Mouse (Mus musculus): ENCODE results near the gene Ptprm. TPM values are rescaled to one million over a fixed set of nuclear protein-coding genes. Genes with fewer than 3 reads are reported as not detected.

The Ptprm gene
- polyA plus RNA-seq, 1 experiment from 2014 or later = 12.6 TPM

DNA sequence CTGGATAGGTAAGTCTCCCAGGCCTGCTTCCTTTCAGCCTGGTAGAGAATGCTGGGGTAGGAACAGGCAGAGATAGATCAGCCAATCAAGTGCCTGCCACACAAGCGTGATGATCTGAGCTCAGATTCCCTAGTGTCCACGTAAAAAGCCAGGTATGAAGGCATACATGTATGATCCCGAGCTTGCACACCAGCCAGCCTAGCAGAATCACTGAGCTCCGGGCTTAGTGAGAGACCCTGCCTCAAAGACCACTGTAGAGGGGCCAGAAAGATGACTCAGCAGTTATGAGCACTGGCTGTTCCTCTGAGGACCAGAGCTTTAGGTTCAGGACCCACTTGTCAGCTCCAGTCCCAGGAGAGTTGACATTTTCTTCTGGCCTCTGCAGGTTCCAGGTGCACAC lies 52.9 kb downstream of the Ptprm start:
- H3K27ac ChIP-seq = no peak overlapping the region
- WGBS = 86% methylated on average over 4 of the region's 4 CpGs
- no peaks in the 10 kb centered on the region for H3K36me3 ChIP-seq
- no peak overlapping the region for H3K4me3 ChIP-seq
- no peaks in the 10 kb centered on the region for H3K9me3 ChIP-seq
- peaks cover 14% of the 10 kb centered on the region for H3K4me1 ChIP-seq
- DNase-seq (ENCODE audit: low spot score) = no peak
- no peaks in the 10 kb centered on the region for H3K27me3 ChIP-seq (ENCODE audit: insufficient read depth, poor library complexity, severe bottlenecking)

GRCm38 (mm10) chr17:67298269-67298798 lies 55.9 kb downstream of the Ptprm start:
- Histone ChIP-seq H3K9me3 (no peaks in the 10 kb centered on the region), H3K36me3 (no peaks in the 10 kb centered on the region), H3K27ac (no peak overlapping the region), H3K4me1 (0 out of 2 replicates have a peak, but pooled peaks cover 6% of the 10 kb centered on the region), H3K4me3 (no peak overlapping the region), H3K27me3 (ENCODE audit: insufficient read depth, poor library complexity, severe bottlenecking) (no peaks in the 10 kb centered on the region)
- no peak for DNase-seq (ENCODE audit: low spot score)
- WGBS = 66% methylated on average over 9 of the region's 9 CpGs

DNA sequence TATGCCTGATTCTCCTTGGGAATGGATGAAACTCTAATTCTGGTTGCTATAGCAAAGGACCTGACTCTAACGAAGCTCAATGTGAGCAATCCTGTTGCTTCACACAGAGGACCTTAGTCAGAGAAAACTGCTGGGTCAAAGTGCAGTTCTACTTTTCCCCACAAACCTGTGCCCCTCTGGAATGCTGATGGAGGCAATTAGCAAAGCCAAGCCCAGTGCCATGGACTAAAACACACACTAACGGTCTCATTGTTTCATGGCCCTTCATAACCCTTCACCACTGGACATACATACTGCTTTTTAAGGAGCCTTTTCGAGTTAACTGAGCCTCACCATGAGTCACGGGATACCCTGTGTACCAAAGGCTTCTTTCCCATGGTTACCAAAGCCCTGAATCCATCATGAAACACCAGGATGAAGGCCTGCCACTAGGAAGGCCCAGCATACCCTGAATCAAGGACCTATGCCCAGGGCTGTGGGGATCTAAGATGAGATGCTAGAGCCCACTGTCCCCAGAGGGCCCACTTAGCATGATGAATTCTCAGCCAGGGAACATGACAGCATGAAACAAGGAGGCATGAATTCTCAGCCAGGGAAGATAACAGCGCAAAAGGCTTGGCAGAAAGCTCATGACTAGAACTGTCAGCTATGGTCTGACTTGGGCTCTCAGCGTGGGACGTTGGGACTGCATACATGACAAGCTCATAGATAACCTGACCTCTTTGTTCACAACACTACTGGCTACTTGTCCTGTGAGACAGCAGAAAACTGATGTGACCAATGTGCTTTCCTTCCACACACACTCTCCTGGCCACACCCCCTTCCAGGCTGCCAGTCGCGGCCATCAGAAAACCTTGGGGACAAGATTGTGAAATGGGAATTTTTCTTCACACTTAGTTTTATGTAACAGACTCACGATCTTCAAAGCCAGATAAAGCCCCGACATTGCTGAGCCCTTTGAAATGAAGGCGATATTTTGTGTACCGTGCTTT lies 57.4 kb downstream of the Ptprm start:
- Histone ChIP-seq H3K9me3 (no peaks in the 10 kb centered on the region), H3K36me3 (no peaks in the 10 kb centered on the region), H3K4me1 (0 out of 2 replicates have a peak, but pooled peaks cover 6% of the 10 kb centered on the region), H3K4me3 (no peak overlapping the region), H3K27me3 (ENCODE audit: insufficient read depth, poor library complexity, severe bottlenecking) (no peaks in the 10 kb centered on the region), H3K27ac (no peak overlapping the region)
- no peak for DNase-seq (ENCODE audit: low spot score)
- WGBS = 78% methylated on average over 13 of the region's 13 CpGs

- H3K9me3 ChIP-seq = no peaks in the 10 kb centered on the region
- H3K27me3 ChIP-seq (ENCODE audit: insufficient read depth, poor library complexity, severe bottlenecking) = no peaks in the 10 kb centered on the region; the same call in 1 of the 2 replicates
- 46% methylated on average over 16 of the region's 16 CpGs for WGBS
- H3K27ac ChIP-seq = no peak overlapping the region
- DNase-seq (ENCODE audit: low spot score) = no peak
- no peaks in the 10 kb centered on the region for H3K36me3 ChIP-seq
- H3K4me3 ChIP-seq = no peak overlapping the region
- peaks cover 14% of the 10 kb centered on the region for H3K4me1 ChIP-seq
These were observed 63.5 kb downstream of the Ptprm start for GRCm38 (mm10) chr17:67290662-67291240.

- 73% methylated on average over 3 of the region's 3 CpGs for WGBS
- Histone ChIP-seq H3K9me3 (no peaks in the 10 kb centered on the region), H3K4me1 (peaks cover 14% of the 10 kb centered on the region), H3K27me3 (ENCODE audit: insufficient read depth, poor library complexity, severe bottlenecking) (no peaks in the 10 kb centered on the region; the same call in 1 of the 2 replicates), H3K4me3 (no peak overlapping the region), H3K36me3 (no peaks in the 10 kb centered on the region), H3K27ac (no peak overlapping the region)
- DNase-seq (ENCODE audit: low spot score) = no peak
These were observed 66.8 kb downstream of the Ptprm start for GRCm38 (mm10) chr17:67287501-67287900.

DNA sequence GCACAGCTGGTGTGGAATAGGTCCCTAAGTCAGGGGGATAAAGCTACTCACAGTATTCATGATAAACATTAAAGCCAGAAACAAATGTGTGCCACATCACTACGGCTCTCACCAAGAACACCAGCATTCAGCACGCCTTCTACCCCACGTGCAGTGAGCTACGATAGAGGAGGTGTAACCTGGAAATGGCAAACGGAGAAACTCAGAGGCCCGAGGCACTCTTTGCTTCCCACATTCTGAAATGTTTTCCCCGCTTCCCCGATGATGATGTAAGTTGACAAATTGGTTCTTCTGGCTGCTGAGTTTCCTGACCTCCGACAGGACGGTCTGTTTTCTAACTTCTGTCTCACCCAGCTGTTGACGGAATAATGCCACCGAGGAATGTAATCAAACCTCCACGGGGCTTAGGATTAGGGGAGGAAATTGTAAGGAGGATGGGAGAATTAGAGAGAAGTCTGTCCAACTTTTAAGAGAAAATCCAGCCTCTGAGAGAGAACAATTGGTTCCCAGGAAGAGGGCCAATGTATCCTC lies 72.6 kb downstream of the Ptprm start:
- no peak overlapping the region for H3K4me3 ChIP-seq
- peaks cover 9% of the 10 kb centered on the region; the same call in 1 of the 2 replicates for H3K4me1 ChIP-seq
- no peaks in the 10 kb centered on the region for H3K27me3 ChIP-seq (ENCODE audit: insufficient read depth, poor library complexity, severe bottlenecking)
- no peaks in the 10 kb centered on the region for H3K9me3 ChIP-seq
- 34% methylated on average over 13 of the region's 13 CpGs for WGBS
- no peak for DNase-seq (ENCODE audit: low spot score)
- no peak overlapping the region for H3K27ac ChIP-seq
- H3K36me3 ChIP-seq = no peaks in the 10 kb centered on the region

- 90% methylated on average over 13 of the region's 13 CpGs for WGBS
- H3K9me3 ChIP-seq = no peaks in the 10 kb centered on the region
- no peaks in the 10 kb centered on the region for H3K36me3 ChIP-seq
- no peak overlapping the region for H3K27ac ChIP-seq
- no peak for DNase-seq (ENCODE audit: low spot score)
- H3K4me1 ChIP-seq = peaks cover 15% of the 10 kb centered on the region
- no peak overlapping the region for H3K4me3 ChIP-seq
- no peaks in the 10 kb centered on the region for H3K27me3 ChIP-seq (ENCODE audit: insufficient read depth, poor library complexity, severe bottlenecking)
These were observed 76.9 kb downstream of the Ptprm start for GRCm38 (mm10) chr17:67277124-67277910.

GRCm38 (mm10) chr17:67274531-67275094 lies 79.6 kb downstream of the Ptprm start:
- no peak for DNase-seq (ENCODE audit: low spot score)
- Histone ChIP-seq H3K27ac (no peak overlapping the region), H3K27me3 (ENCODE audit: insufficient read depth, poor library complexity, severe bottlenecking) (no peaks in the 10 kb centered on the region)

GRCm38 (mm10) chr17:67272928-67273327 lies 81.3 kb downstream of the Ptprm start:
- Histone ChIP-seq H3K4me3 (no peak overlapping the region), H3K36me3 (no peaks in the 10 kb centered on the region), H3K27ac (no peak overlapping the region), H3K4me1 (peaks cover 6% of the 10 kb centered on the region), H3K27me3 (ENCODE audit: insufficient read depth, poor library complexity, severe bottlenecking) (no peaks in the 10 kb centered on the region), H3K9me3 (no peaks in the 10 kb centered on the region)
- DNase-seq (ENCODE audit: low spot score) = no peak

More at GRCm38 (mm10) chr17:67274531-67275094, 79.6 kb downstream of the Ptprm start:
- no peaks in the 10 kb centered on the region for H3K36me3 ChIP-seq
- peaks cover 6% of the 10 kb centered on the region for H3K4me1 ChIP-seq
- no peaks in the 10 kb centered on the region for H3K9me3 ChIP-seq
- WGBS = 69% methylated on average over 21 of the region's 21 CpGs
- no peak overlapping the region for H3K4me3 ChIP-seq

DNA sequence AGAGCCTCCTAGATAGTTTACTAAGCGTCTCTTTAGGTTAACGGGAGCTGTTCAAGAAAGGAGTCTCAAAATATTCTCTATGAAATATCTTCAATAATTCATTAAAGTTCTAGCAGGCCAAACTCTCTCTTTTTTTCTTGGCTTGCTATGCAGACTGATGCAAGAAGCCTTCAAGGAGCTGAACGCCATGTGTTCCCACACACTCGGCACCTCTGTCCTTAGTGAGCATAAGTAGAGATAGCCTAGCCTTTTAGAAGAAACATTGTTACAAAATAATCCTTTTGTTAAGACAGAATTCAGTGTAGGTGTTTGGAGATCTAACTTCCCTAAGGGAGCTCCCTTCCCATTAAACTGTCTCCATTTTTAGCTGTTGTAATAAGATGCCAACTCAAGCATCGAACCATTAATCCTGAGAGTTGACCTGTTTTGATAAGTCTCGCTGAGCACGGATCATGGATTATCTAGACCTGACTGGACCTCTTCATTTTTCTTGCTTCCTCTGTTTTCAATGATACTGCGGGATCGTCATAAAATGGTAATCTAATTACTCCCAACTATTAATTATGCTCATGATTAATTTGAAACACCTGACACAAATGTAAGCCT lies 85.7 kb downstream of the Ptprm start:
- DNase-seq (ENCODE audit: low spot score) = peak; percentile 13
- WGBS = 88% methylated on average over 9 of the region's 9 CpGs
- Histone ChIP-seq H3K27ac (no peak overlapping the region), H3K4me1 (no peaks in the 10 kb centered on the region), H3K9me3 (no peaks in the 10 kb centered on the region), H3K27me3 (ENCODE audit: insufficient read depth, poor library complexity, severe bottlenecking) (no peaks in the 10 kb centered on the region), H3K4me3 (no peak overlapping the region), H3K36me3 (no peaks in the 10 kb centered on the region)

DNA sequence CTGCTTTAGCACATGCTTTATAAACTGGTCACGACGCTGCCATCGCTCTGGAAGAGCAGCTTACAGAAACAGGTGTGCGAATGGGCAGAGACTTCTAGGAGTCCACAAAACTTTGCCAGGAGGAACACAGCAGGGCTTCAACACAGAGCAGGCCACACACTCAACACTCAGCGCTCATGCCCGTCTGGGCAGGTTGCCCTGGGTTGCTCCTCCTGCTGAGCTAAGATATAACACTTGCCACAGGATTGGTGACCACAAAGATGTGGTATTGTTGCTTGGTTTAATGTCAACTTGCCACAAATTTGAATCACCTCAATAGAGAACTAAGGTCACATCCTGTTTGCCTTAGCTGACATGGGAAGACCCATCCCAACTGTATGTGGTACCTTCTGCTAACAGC lies 88.0 kb downstream of the Ptprm start:
- no peak overlapping the region for H3K4me3 ChIP-seq
- no peaks in the 10 kb centered on the region for H3K36me3 ChIP-seq
- no peaks in the 10 kb centered on the region for H3K9me3 ChIP-seq
- H3K27me3 ChIP-seq (ENCODE audit: insufficient read depth, poor library complexity, severe bottlenecking) = no peaks in the 10 kb centered on the region
- no peak for DNase-seq (ENCODE audit: low spot score)
- H3K4me1 ChIP-seq = peaks cover 9% of the 10 kb centered on the region; the same call in 1 of the 2 replicates
- 91% methylated on average over 6 of the region's 6 CpGs for WGBS
- no peak overlapping the region for H3K27ac ChIP-seq

DNA sequence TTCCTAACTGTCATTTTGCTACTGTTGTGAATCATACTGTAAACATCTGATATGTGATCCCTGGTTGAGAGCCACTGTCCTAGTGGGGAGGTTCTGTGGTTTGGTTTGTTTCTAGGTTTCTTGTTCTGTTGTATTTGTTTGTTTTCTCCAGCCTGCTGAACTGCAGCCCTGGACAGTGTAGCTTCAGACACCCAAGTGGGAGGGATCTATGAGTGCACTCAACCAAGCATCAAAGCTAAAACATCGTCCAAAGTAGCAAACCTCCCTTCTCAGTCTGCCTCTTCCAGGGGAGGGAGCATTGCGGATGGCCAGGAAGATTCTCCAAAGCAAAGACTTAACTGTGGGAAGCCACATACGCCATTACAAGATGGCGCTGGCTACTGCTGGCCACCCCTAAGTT lies 88.7 kb downstream of the Ptprm start:
- Histone ChIP-seq H3K27ac (no peak overlapping the region), H3K27me3 (ENCODE audit: insufficient read depth, poor library complexity, severe bottlenecking) (no peaks in the 10 kb centered on the region), H3K9me3 (no peaks in the 10 kb centered on the region), H3K4me3 (no peak overlapping the region), H3K36me3 (no peaks in the 10 kb centered on the region), H3K4me1 (peaks cover 9% of the 10 kb centered on the region; the same call in 1 of the 2 replicates)
- DNase-seq (ENCODE audit: low spot score) = no peak
- 87% methylated on average over 4 of the region's 4 CpGs for WGBS
